Mouse (Mus musculus) neural tube, embryonic 13.5 days (tissue): ENCODE measurements around the gene Zfp61. TPM values are rescaled to one million over a fixed set of nuclear protein-coding genes. Genes with fewer than 3 reads are reported as not detected.

Experiments used
- microRNA-seq: library from miRNA; unstranded; fragments of <30 nt; microRNA quantifications from one replicate; pipeline ENCODE4, GENCODE M21; 2016
- polyA plus RNA-seq: library from polyadenylated mRNA; unstranded; fragments of >200 nt; fragmentation: Nextera tagmentation; extraction: Ambion mirVana; gene quantifications from 2 replicates; pipeline ENCODE4 v1.2.1, GENCODE M21; 2015

The Zfp61 gene
- polyA plus RNA-seq, 1 experiment from 2014 or later: 39.8 TPM

Small RNA genes within 50 kb of the gene (microRNA-seq; reads per million reads assigned to microRNA genes)
- not detected for gene Gm27592

Other genes starting within 250 kb of the Zfp61 start
- not detected in 2 replicates for gene Vmn1r183, start 248.0 kb downstream of the Zfp61 start, polyA plus RNA-seq
- 29.9 and 34.7 TPM in 2 replicates for gene Zfp180, start 219.3 kb downstream of the Zfp61 start, polyA plus RNA-seq
- gene Zfp112, start 188.9 kb downstream of the Zfp61 start, polyA plus RNA-seq: 9.6 and 10.2 TPM in 2 replicates
- 18.4 and 21.4 TPM in 2 replicates for gene Zfp235, start 167.1 kb downstream of the Zfp61 start, polyA plus RNA-seq
- gene Zfp114, start 126.2 kb downstream of the Zfp61 start, polyA plus RNA-seq: 3.7 and 4.6 TPM in 2 replicates
- gene Zfp111, start 89.8 kb downstream of the Zfp61 start, polyA plus RNA-seq: 4.9 and 6.0 TPM in 2 replicates
- 4.4 TPM in 2 replicates for gene Zfp109, start 63.7 kb downstream of the Zfp61 start, polyA plus RNA-seq
- gene Zfp108, start 46.4 kb downstream of the Zfp61 start, polyA plus RNA-seq: 4.9 and 5.5 TPM in 2 replicates
- 6.9 and 7.6 TPM in 2 replicates for gene Zfp93, start 30.8 kb downstream of the Zfp61 start, polyA plus RNA-seq
- 18.2 and 19.2 TPM in 2 replicates for gene Zfp94, start 15.4 kb upstream of the Zfp61 start, polyA plus RNA-seq
- gene Tescl, start 32.7 kb upstream of the Zfp61 start, polyA plus RNA-seq: 0.31 TPM in 1 of 2 replicates, not detected in the other
- gene Lypd5, start 48.0 kb upstream of the Zfp61 start, polyA plus RNA-seq: not detected in 2 replicates
- gene Kcnn4, start 69.0 kb upstream of the Zfp61 start, polyA plus RNA-seq: 2.1 and 2.2 TPM in 2 replicates
- 36.2 and 37.7 TPM in 2 replicates for gene Smg9, start 98.4 kb upstream of the Zfp61 start, polyA plus RNA-seq
- gene Irgc1, start 151.1 kb upstream of the Zfp61 start, polyA plus RNA-seq: not detected in 2 replicates
- 1.3 and 2.2 TPM in 2 replicates for gene Plaur, start 161.3 kb upstream of the Zfp61 start, polyA plus RNA-seq
- gene Cadm4, start 180.8 kb upstream of the Zfp61 start, polyA plus RNA-seq: 56.3 and 71.3 TPM in 2 replicates
- gene Zfp428, start 205.8 kb upstream of the Zfp61 start, polyA plus RNA-seq: 243 and 251 TPM in 2 replicates
- 1.1 and 1.5 TPM in 2 replicates for gene AC161166.1, start 211.2 kb upstream of the Zfp61 start, polyA plus RNA-seq
- gene Irgq, start 229.5 kb upstream of the Zfp61 start, polyA plus RNA-seq: 20.9 and 21.2 TPM in 2 replicates
- not detected in 2 replicates for gene Pinlyp, start 244.9 kb upstream of the Zfp61 start, polyA plus RNA-seq
- gene Xrcc1, start 245.1 kb upstream of the Zfp61 start, polyA plus RNA-seq: 66.3 and 79.2 TPM in 2 replicates